Mouse (Mus musculus): ENCODE data around the gene Gps2.

- TF ChIP-seq POLR2A (IDR thresholded peaks at IDR 0.05; ENCODE audit: insufficient read length, low read depth) (no peak), MYOD1 (IDR thresholded peaks at IDR 0.05; ENCODE audit: control insufficient read depth in 1 of 3, insufficient read length in 2 of 3, low read depth in 2 of 3) (no peak), REST (IDR thresholded peaks at IDR 0.05; ENCODE audit: insufficient read depth, insufficient read length) (no peak), CEBPB (IDR thresholded peaks at IDR 0.05; ENCODE audit: insufficient read depth, poor library complexity, severe bottlenecking) (no peak), E2F4 (IDR thresholded peaks at IDR 0.05; ENCODE audit: insufficient read depth) (no peak), POLR2AphosphoS2 (IDR thresholded peaks at IDR 0.05; ENCODE audit: insufficient read length, low read depth) (no peak), TCF12 (IDR thresholded peaks at IDR 0.05; ENCODE audit: insufficient read depth, poor library complexity, severe bottlenecking) (no peak)
Observed at GRCm38 (mm10) chr11:69937834-69938233, 24.1 kb downstream of the Gps2 start.

Data from myocyte (in vitro differentiated cells).